Mouse (Mus musculus) liver, embryonic 14.5 days (tissue): Measurements from ENCODE around the gene Tmem104.

Experiments
- CTCF ChIP-seq: IDR thresholded peaks from 2 replicates; pipeline ENCODE4 v1.5.1; 2016; ENCODE audit warnings: antibody characterized with exemption, low read depth, control low read depth
- EP300 ChIP-seq: IDR thresholded peaks from 2 replicates; pipeline ENCODE4 v1.6.1; 2016; ENCODE audit warnings: antibody characterized with exemption, low read depth

GRCm38 (mm10) chr11:115279726-115280125 is 92.4 kb downstream of the Tmem104 start:
- TF ChIP-seq CTCF (no peak), EP300 (no peak)
